Mouse (Mus musculus): ENCODE data around the gene Gm10037.

- no peak for TF ChIP-seq POLR2A (IDR thresholded peaks at IDR 0.05; ENCODE audit: insufficient read depth, low read depth, low read length)
- TF ChIP-seq CTCF (IDR thresholded peaks at IDR 0.05), result no peak
- no peak for TF ChIP-seq EP300 (IDR thresholded peaks at IDR 0.05; ENCODE audit: insufficient read depth, low read depth, low read length)
These were observed 23.1 kb downstream of the Gm10037 start for GRCm38 (mm10) chr13:67853983-67854382.
